Mouse (Mus musculus): ENCODE measurements around the gene Fam71f1.

The Fam71f1 gene

GRCm38 (mm10) chr6:29318879-29319278, at the start of gene Fam71f1:
TSS of gene Fam71f1 (plus strand) at chr6:29319140.
- DNase-seq = peak; percentile 39 to 43

GRCm38 (mm10) chr6:29270961-29271360, 48.0 kb upstream of the Fam71f1 start:
- DNase-seq = peak; percentile 29 to 32

- peak; percentile 93 to 95 for DNase-seq
Measured at GRCm38 (mm10) chr6:29272312-29273072, 46.4 kb upstream of the Fam71f1 start, which contains the start of gene Hilpda. TSS of gene Hilpda (plus strand) at chr6:29272488.

- no peak for DNase-seq
Measured at GRCm38 (mm10) chr6:29276746-29277145, 42.2 kb upstream of the Fam71f1 start.

- peak; percentile 41 to 59 for DNase-seq
Measured at GRCm38 (mm10) chr6:29278513-29279267, 40.2 kb upstream of the Fam71f1 start.

- no peak for DNase-seq
Measured at GRCm38 (mm10) chr6:29279293-29279692, 39.6 kb upstream of the Fam71f1 start, which contains the start of gene Fam71f2. TSS of gene Fam71f2 (plus strand) at chr6:29279593.

GRCm38 (mm10) chr6:29280671-29281070, 38.3 kb upstream of the Fam71f1 start:
- DNase-seq = no peak

- DNase-seq = no peak
Measured at GRCm38 (mm10) chr6:29286870-29287269, 32.1 kb upstream of the Fam71f1 start.

- DNase-seq = no peak
Measured at GRCm38 (mm10) chr6:29287481-29287880, 31.5 kb upstream of the Fam71f1 start.

GRCm38 (mm10) chr6:29287944-29288343, 31.0 kb upstream of the Fam71f1 start:
- peak; percentile 15 to 35 for DNase-seq

- no peak for DNase-seq
Measured at GRCm38 (mm10) chr6:29288651-29289050, 30.3 kb upstream of the Fam71f1 start.

GRCm38 (mm10) chr6:29299112-29299511, 19.8 kb upstream of the Fam71f1 start:
- DNase-seq = no peak

GRCm38 (mm10) chr6:29303251-29303650, 15.7 kb upstream of the Fam71f1 start:
- no peak for DNase-seq

- peak in 1 of 2 experiments; percentile 5 for DNase-seq
Measured at GRCm38 (mm10) chr6:29303726-29304125, 15.2 kb upstream of the Fam71f1 start.

- DNase-seq = no peak
Measured at GRCm38 (mm10) chr6:29305462-29305861, 13.5 kb upstream of the Fam71f1 start.

- DNase-seq = no peak
Measured at GRCm38 (mm10) chr6:29308846-29309605, 9.9 kb upstream of the Fam71f1 start.

GRCm38 (mm10) chr6:29313690-29314202, 5.2 kb upstream of the Fam71f1 start:
- no peak for DNase-seq

- no peak for DNase-seq
Measured at GRCm38 (mm10) chr6:29317286-29317685, 1.7 kb upstream of the Fam71f1 start.

GRCm38 (mm10) chr6:29317941-29318340, 999 bp upstream of the Fam71f1 start:
- no peak for DNase-seq

- DNase-seq = no peak
Measured at GRCm38 (mm10) chr6:29321586-29321985, 2.6 kb downstream of the Fam71f1 start.

- no peak for DNase-seq
Measured at GRCm38 (mm10) chr6:29322147-29322546, 3.2 kb downstream of the Fam71f1 start.

GRCm38 (mm10) chr6:29322735-29323134, 3.8 kb downstream of the Fam71f1 start:
- no peak for DNase-seq

- DNase-seq = no peak
Measured at GRCm38 (mm10) chr6:29326961-29327360, 8.0 kb downstream of the Fam71f1 start.
